Mouse (Mus musculus) intestine, embryonic 16.5 days (tissue): ENCODE results near the gene Mast4. TPM values are rescaled to one million over a fixed set of nuclear protein-coding genes. Genes with fewer than 3 reads are reported as not detected.

ENCODE experiments used
- ATAC-seq: fragments of 200-750 bp; cut with Nextera tagmentation; 2 replicates; pipeline ENCODE4 v1.8.0; 2017; ENCODE audit warnings: moderate TSS enrichment, moderate library complexity
- H3K27ac ChIP-seq: fragments of 300-500 bp; sonication (generic); 2 replicates; pipeline ENCODE4 v1.5.1; 2014; ENCODE audit warnings: mild to moderate bottlenecking, low read length
- H3K27me3 ChIP-seq: fragments of 300-500 bp; sonication (generic); replicated peaks from 2 replicates; pipeline ENCODE4 v1.6.1; 2014; ENCODE audit warnings: low read length, control low read depth, mixed read lengths; ENCODE audit not compliant: control insufficient read depth, insufficient read depth
- H3K36me3 ChIP-seq: fragments of 300-500 bp; sonication (generic); 2 replicates; pipeline ENCODE4 v1.6.1; 2014; ENCODE audit warnings: low read length, control low read depth; ENCODE audit not compliant: control insufficient read depth, insufficient read depth
- H3K4me1 ChIP-seq: fragments of 300-500 bp; sonication (generic); 2 replicates; pipeline ENCODE4 v1.6.1; 2014; ENCODE audit warnings: low read length, control low read depth, mixed read lengths; ENCODE audit not compliant: control insufficient read depth, insufficient read depth
- H3K4me2 ChIP-seq: fragments of 300-500 bp; sonication (generic); 2 replicates; pipeline ENCODE4 v1.6.1; 2014; ENCODE audit warnings: low read depth, low read length, control low read depth
- H3K4me3 ChIP-seq: fragments of 300-500 bp; sonication (generic); 2 replicates; pipeline ENCODE4 v1.5.1; 2014; ENCODE audit warnings: mild to moderate bottlenecking, low read length
- H3K9ac ChIP-seq: fragments of 300-500 bp; sonication (generic); 2 replicates; pipeline ENCODE4 v1.6.1; 2014; ENCODE audit warnings: low read depth, low read length
- H3K9me3 ChIP-seq: fragments of 300-500 bp; sonication (generic); 2 replicates; pipeline ENCODE4 v1.6.1; 2016; ENCODE audit warnings: low read length, control low read depth; ENCODE audit not compliant: control insufficient read depth
- WGBS: fragments of 180-500 bp; shearing (Covaris S2); extraction: QIAGEN DNeasy Blood & Tissue Kit; methylation state at CpG from one replicate; pipeline ENCODE4 v1.1.7; 2014; 5-methylcytosine and 5-hydroxymethylcytosine counted together
- polyA plus RNA-seq: library from polyadenylated mRNA; unstranded; fragments of >200 nt; fragmentation: Nextera tagmentation; extraction: Ambion mirVana; gene quantifications from 2 replicates; pipeline ENCODE4 v1.2.1, GENCODE M21; 2015

Mast4 gene
- polyA plus RNA-seq, 1 experiment from 2014 or later: 15.1 TPM

- Histone ChIP-seq H3K9ac (no peak overlapping the region), H3K27ac (no peak overlapping the region), H3K27me3 (no peaks in the 10 kb centered on the region), H3K9me3 (no peaks in the 10 kb centered on the region), H3K4me2 (no peak overlapping the region), H3K4me3 (no peak overlapping the region), H3K36me3 (peaks cover 4% of the 10 kb centered on the region; the same call in 1 of the 2 replicates), H3K4me1 (no peaks in the 10 kb centered on the region)
- 83% methylated on average over 6 of the region's 6 CpGs for WGBS
- ATAC-seq: no peak
Observed at GRCm38 (mm10) chr13:102775506-102775905, 558.8 kb downstream of the Mast4 start.

GRCm38 (mm10) chr13:102774786-102775201, 559.5 kb downstream of the Mast4 start:
- peaks cover 4% of the 10 kb centered on the region; the same call in 1 of the 2 replicates for H3K36me3 ChIP-seq
- H3K27ac ChIP-seq: no peak overlapping the region
- no peaks in the 10 kb centered on the region for H3K4me1 ChIP-seq

GRCm38 (mm10) chr13:102773169-102773568, 561.1 kb downstream of the Mast4 start:
- WGBS: 87% methylated on average over 9 of the region's 9 CpGs
- no peaks in the 10 kb centered on the region for H3K4me1 ChIP-seq

More at GRCm38 (mm10) chr13:102774786-102775201, 559.5 kb downstream of the Mast4 start:
- no peak for ATAC-seq
- WGBS: 62% methylated on average over 7 of the region's 7 CpGs
- no peak overlapping the region for H3K4me2 ChIP-seq
- H3K9me3 ChIP-seq: no peaks in the 10 kb centered on the region
- no peaks in the 10 kb centered on the region for H3K27me3 ChIP-seq
- H3K9ac ChIP-seq: no peak overlapping the region
- H3K4me3 ChIP-seq: no peak overlapping the region

GRCm38 (mm10) chr13:102770194-102770593, 564.1 kb downstream of the Mast4 start:
- H3K4me3 ChIP-seq: no peak overlapping the region
- no peak for ATAC-seq
- no peak overlapping the region for H3K9ac ChIP-seq
- no peaks in the 10 kb centered on the region for H3K9me3 ChIP-seq
- 51% methylated on average over 8 of the region's 8 CpGs for WGBS
- no peak overlapping the region for H3K27ac ChIP-seq
- H3K27me3 ChIP-seq: no peaks in the 10 kb centered on the region
- no peak overlapping the region for H3K4me2 ChIP-seq
- no peaks in the 10 kb centered on the region for H3K36me3 ChIP-seq
- no peaks in the 10 kb centered on the region for H3K4me1 ChIP-seq

More at GRCm38 (mm10) chr13:102773169-102773568, 561.1 kb downstream of the Mast4 start:
- Histone ChIP-seq H3K27me3 (no peaks in the 10 kb centered on the region), H3K9me3 (no peaks in the 10 kb centered on the region), H3K27ac (no peak overlapping the region), H3K9ac (no peak overlapping the region), H3K4me3 (no peak overlapping the region), H3K36me3 (no peaks in the 10 kb centered on the region), H3K4me2 (no peak overlapping the region)
- ATAC-seq: no peak

- H3K36me3 ChIP-seq: no peaks in the 10 kb centered on the region
- H3K4me2 ChIP-seq: no peak overlapping the region
- no peaks in the 10 kb centered on the region for H3K27me3 ChIP-seq
- H3K9me3 ChIP-seq: no peaks in the 10 kb centered on the region
- 90% methylated on average over 11 of the region's 11 CpGs for WGBS
- H3K9ac ChIP-seq: no peak overlapping the region
- no peak overlapping the region for H3K27ac ChIP-seq
- H3K4me1 ChIP-seq: no peaks in the 10 kb centered on the region
- ATAC-seq: no peak
- no peak overlapping the region for H3K4me3 ChIP-seq
Observed at GRCm38 (mm10) chr13:102768512-102768911, 565.8 kb downstream of the Mast4 start.

GRCm38 (mm10) chr13:102767110-102767509, 567.2 kb downstream of the Mast4 start:
- no peak for ATAC-seq
- no peaks in the 10 kb centered on the region for H3K27me3 ChIP-seq
- H3K36me3 ChIP-seq: no peaks in the 10 kb centered on the region
- H3K9me3 ChIP-seq: no peaks in the 10 kb centered on the region
- H3K4me3 ChIP-seq: no peak overlapping the region
- no peak overlapping the region for H3K27ac ChIP-seq
- 86% methylated on average over 7 of the region's 7 CpGs for WGBS
- no peaks in the 10 kb centered on the region for H3K4me1 ChIP-seq
- no peak overlapping the region for H3K9ac ChIP-seq
- no peak overlapping the region for H3K4me2 ChIP-seq

- Histone ChIP-seq H3K9me3 (no peaks in the 10 kb centered on the region), H3K36me3 (0 out of 2 replicates have a peak, but pooled peaks cover 5% of the 10 kb centered on the region), H3K27ac (no peak overlapping the region), H3K27me3 (no peaks in the 10 kb centered on the region), H3K4me2 (no peak overlapping the region), H3K9ac (no peak overlapping the region), H3K4me3 (no peak overlapping the region), H3K4me1 (no peaks in the 10 kb centered on the region)
- 86% methylated on average over 11 of the region's 11 CpGs for WGBS
- no peak for ATAC-seq
Observed at GRCm38 (mm10) chr13:102765216-102765615, 569.1 kb downstream of the Mast4 start.

GRCm38 (mm10) chr13:102764218-102764617, 570.1 kb downstream of the Mast4 start:
- ATAC-seq: no peak
- Histone ChIP-seq H3K27me3 (no peaks in the 10 kb centered on the region), H3K4me1 (no peaks in the 10 kb centered on the region), H3K4me2 (no peak overlapping the region), H3K9me3 (no peaks in the 10 kb centered on the region), H3K36me3 (0 out of 2 replicates have a peak, but pooled peaks cover 5% of the 10 kb centered on the region), H3K4me3 (no peak overlapping the region), H3K27ac (no peak overlapping the region), H3K9ac (no peak overlapping the region)
- 76% methylated on average over 1 of the region's 1 CpGs for WGBS

- H3K4me1 ChIP-seq: no peaks in the 10 kb centered on the region
- no peak overlapping the region for H3K4me2 ChIP-seq
- 94% methylated on average over 10 of the region's 10 CpGs for WGBS
- no peaks in the 10 kb centered on the region for H3K9me3 ChIP-seq
- H3K27me3 ChIP-seq: no peaks in the 10 kb centered on the region
- no peak overlapping the region for H3K27ac ChIP-seq
- ATAC-seq: no peak
- H3K36me3 ChIP-seq: 0 out of 2 replicates have a peak, but pooled peaks cover 18% of the 10 kb centered on the region
- no peak overlapping the region for H3K4me3 ChIP-seq
- no peak overlapping the region for H3K9ac ChIP-seq
Observed at GRCm38 (mm10) chr13:102762203-102762602, 572.1 kb downstream of the Mast4 start.

GRCm38 (mm10) chr13:102761410-102761809, 572.9 kb downstream of the Mast4 start:
- Histone ChIP-seq H3K36me3 (0 out of 2 replicates have a peak, but pooled peaks cover 18% of the 10 kb centered on the region), H3K9ac (no peak overlapping the region), H3K4me2 (no peak overlapping the region), H3K9me3 (no peaks in the 10 kb centered on the region), H3K4me1 (no peaks in the 10 kb centered on the region), H3K4me3 (no peak overlapping the region), H3K27me3 (no peaks in the 10 kb centered on the region), H3K27ac (no peak overlapping the region)
- 79% methylated on average over 9 of the region's 9 CpGs for WGBS
- ATAC-seq: no peak
